Mouse (Mus musculus): ENCODE measurements around the gene Wdr1. TPM values are rescaled to one million over a fixed set of nuclear protein-coding genes. Genes with fewer than 3 reads are reported as not detected.
"Not testable (repeated sequence)": the region's sequence is repeated elsewhere in the genome, so short reads cannot be mapped to it uniquely, and the experiment has no call there.

Gene Wdr1
- 168 and 171 TPM in 2 replicates for polyA plus RNA-seq (2016; fragmentation: Nextera tagmentation; extraction: Ambion mirVana)

GRCm38 (mm10) chr5:38563121-38563520 lies at the start of gene Wdr1:
Gene Wdr1 (minus strand): TSS chr5:38563221.
- Histone ChIP-seq H3K4me1 (replicated peaks) (peaks cover 31% of the 10 kb centered on the region), H3K9me3 (no peaks in the 10 kb centered on the region), H3K27ac (peak within 1 kb of the TSS; percentile 97), H3K4me3 (peak within 1 kb of the TSS; percentile 92), H3K36me3 (peaks cover 17% of the 10 kb centered on the region), H3K27me3 (ENCODE audit: insufficient read depth, poor library complexity, severe bottlenecking) (no peaks in the 10 kb centered on the region)
- 85% methylated on average over 2 of the region's 2 CpGs for WGBS
- no peak for DNase-seq (ENCODE audit: low spot score)

- Histone ChIP-seq H3K27me3 (ENCODE audit: insufficient read depth, poor library complexity, severe bottlenecking) (no peaks in the 10 kb centered on the region), H3K36me3 (no peaks in the 10 kb centered on the region), H3K4me3 (no peak overlapping the region), H3K4me1 (replicated peaks) (no peaks in the 10 kb centered on the region), H3K27ac (no peak overlapping the region), H3K9me3 (no peaks in the 10 kb centered on the region)
- no peak for DNase-seq (ENCODE audit: low spot score)
- WGBS, result 92% methylated on average over 3 of the region's 3 CpGs
These were observed 48.1 kb upstream of the Wdr1 start for GRCm38 (mm10) chr5:38611118-38611517.

GRCm38 (mm10) chr5:38608219-38608618 lies 45.2 kb upstream of the Wdr1 start:
- H3K9me3 ChIP-seq; DNase-seq (ENCODE audit: low spot score); H3K4me3 ChIP-seq; H3K27me3 ChIP-seq (ENCODE audit: insufficient read depth, poor library complexity, severe bottlenecking); H3K27ac ChIP-seq; H3K36me3 ChIP-seq; H3K4me1 ChIP-seq (replicated peaks): not testable (repeated sequence)
- WGBS, result 81% methylated on average over 4 of the region's 4 CpGs

- H3K4me1 ChIP-seq (replicated peaks), result no peaks in the 10 kb centered on the region; the same call in 1 of the 2 replicates
- peak overlapping the region; percentile 76 for H3K27ac ChIP-seq
- 54% methylated on average over 11 of the region's 11 CpGs for WGBS
- DNase-seq (ENCODE audit: low spot score), result peak; percentile 19
- H3K27me3 ChIP-seq (ENCODE audit: insufficient read depth, poor library complexity, severe bottlenecking), result no peaks in the 10 kb centered on the region
- peak overlapping the region; percentile 43; the same call in 1 of the 2 replicates for H3K4me3 ChIP-seq
- H3K36me3 ChIP-seq, result no peaks in the 10 kb centered on the region
- no peaks in the 10 kb centered on the region for H3K9me3 ChIP-seq
These were observed 35.8 kb upstream of the Wdr1 start for GRCm38 (mm10) chr5:38598647-38599304.

- H3K27ac ChIP-seq, result no peak overlapping the region
- no peaks in the 10 kb centered on the region for H3K9me3 ChIP-seq
- DNase-seq (ENCODE audit: low spot score), result no peak
- WGBS, result 73% methylated on average over 9 of the region's 9 CpGs
- no peaks in the 10 kb centered on the region for H3K27me3 ChIP-seq (ENCODE audit: insufficient read depth, poor library complexity, severe bottlenecking)
- H3K4me3 ChIP-seq, result no peak overlapping the region
- H3K4me1 ChIP-seq (replicated peaks), result no peaks in the 10 kb centered on the region
- no peaks in the 10 kb centered on the region for H3K36me3 ChIP-seq
These were observed 25.9 kb upstream of the Wdr1 start for GRCm38 (mm10) chr5:38588924-38589323.

GRCm38 (mm10) chr5:38585450-38585849 lies 22.4 kb upstream of the Wdr1 start:
- Histone ChIP-seq H3K4me3 (no peak overlapping the region), H3K27me3 (ENCODE audit: insufficient read depth, poor library complexity, severe bottlenecking) (no peaks in the 10 kb centered on the region), H3K27ac (no peak overlapping the region), H3K9me3 (no peaks in the 10 kb centered on the region), H3K4me1 (replicated peaks) (no peaks in the 10 kb centered on the region), H3K36me3 (no peaks in the 10 kb centered on the region)
- 89% methylated on average over 2 of the region's 2 CpGs for WGBS
- no peak for DNase-seq (ENCODE audit: low spot score)

GRCm38 (mm10) chr5:38583026-38583425 lies 20.0 kb upstream of the Wdr1 start:
- H3K9me3 ChIP-seq, result no peaks in the 10 kb centered on the region
- WGBS, result 88% methylated on average over 4 of the region's 4 CpGs
- no peaks in the 10 kb centered on the region for H3K4me1 ChIP-seq (replicated peaks)
- no peak for DNase-seq (ENCODE audit: low spot score)
- no peaks in the 10 kb centered on the region for H3K27me3 ChIP-seq (ENCODE audit: insufficient read depth, poor library complexity, severe bottlenecking)
- H3K4me3 ChIP-seq, result no peak overlapping the region
- H3K27ac ChIP-seq, result no peak overlapping the region
- no peaks in the 10 kb centered on the region for H3K36me3 ChIP-seq

GRCm38 (mm10) chr5:38580703-38581102 lies 17.7 kb upstream of the Wdr1 start:
- no peaks in the 10 kb centered on the region for H3K4me1 ChIP-seq (replicated peaks)
- no peaks in the 10 kb centered on the region for H3K9me3 ChIP-seq
- no peaks in the 10 kb centered on the region for H3K27me3 ChIP-seq (ENCODE audit: insufficient read depth, poor library complexity, severe bottlenecking)
- DNase-seq (ENCODE audit: low spot score), result peak; percentile 59
- no peak overlapping the region for H3K27ac ChIP-seq
- 39% methylated on average over 6 of the region's 6 CpGs for WGBS
- no peak overlapping the region for H3K4me3 ChIP-seq
- no peaks in the 10 kb centered on the region for H3K36me3 ChIP-seq

- 0 out of 2 replicates have a peak, but pooled peaks cover 7% of the 10 kb centered on the region for H3K4me1 ChIP-seq (replicated peaks)
- no peaks in the 10 kb centered on the region for H3K9me3 ChIP-seq
- H3K27ac ChIP-seq, result no peak overlapping the region
- no peaks in the 10 kb centered on the region for H3K27me3 ChIP-seq (ENCODE audit: insufficient read depth, poor library complexity, severe bottlenecking)
- no peaks in the 10 kb centered on the region for H3K36me3 ChIP-seq
- no peak overlapping the region for H3K4me3 ChIP-seq
- no peak for DNase-seq (ENCODE audit: low spot score)
- 71% methylated on average over 2 of the region's 2 CpGs for WGBS
These were observed 7.9 kb upstream of the Wdr1 start for GRCm38 (mm10) chr5:38570876-38571275.

- Histone ChIP-seq H3K27me3 (ENCODE audit: insufficient read depth, poor library complexity, severe bottlenecking) (no peaks in the 10 kb centered on the region), H3K9me3 (no peaks in the 10 kb centered on the region), H3K4me3 (no peak overlapping the region), H3K36me3 (no peaks in the 10 kb centered on the region), H3K27ac (no peak overlapping the region), H3K4me1 (replicated peaks) (0 out of 2 replicates have a peak, but pooled peaks cover 7% of the 10 kb centered on the region)
- DNase-seq (ENCODE audit: low spot score), result no peak
These were observed 5.6 kb upstream of the Wdr1 start for GRCm38 (mm10) chr5:38568652-38569051.

- Histone ChIP-seq H3K27me3 (ENCODE audit: insufficient read depth, poor library complexity, severe bottlenecking) (no peaks in the 10 kb centered on the region), H3K4me3 (no peak overlapping the region)
- WGBS, result 86% methylated on average over 6 of the region's 6 CpGs
These were observed 1.8 kb upstream of the Wdr1 start for GRCm38 (mm10) chr5:38564831-38565230.

GRCm38 (mm10) chr5:38561426-38562024 lies 1.5 kb downstream of the Wdr1 start:
- Histone ChIP-seq H3K27me3 (ENCODE audit: insufficient read depth, poor library complexity, severe bottlenecking) (no peaks in the 10 kb centered on the region), H3K9me3 (no peaks in the 10 kb centered on the region), H3K36me3 (peaks cover 32% of the 10 kb centered on the region), H3K27ac (peak overlapping the region; percentile 97), H3K4me3 (peak overlapping the region; percentile 92), H3K4me1 (replicated peaks) (peaks cover 31% of the 10 kb centered on the region)
- under 1% methylated on average over 79 of the region's 79 CpGs for WGBS
- peak; percentile 98 for DNase-seq (ENCODE audit: low spot score)

More at GRCm38 (mm10) chr5:38564831-38565230, 1.8 kb upstream of the Wdr1 start:
- Histone ChIP-seq H3K36me3 (0 out of 2 replicates have a peak, but pooled peaks cover under 1% of the 10 kb centered on the region), H3K27ac (no peak overlapping the region), H3K9me3 (no peaks in the 10 kb centered on the region), H3K4me1 (replicated peaks) (peaks cover 31% of the 10 kb centered on the region)
- DNase-seq (ENCODE audit: low spot score), result no peak

- Histone ChIP-seq H3K27ac (peak overlapping the region; percentile 97), H3K4me3 (peak overlapping the region; percentile 92), H3K9me3 (no peaks in the 10 kb centered on the region), H3K27me3 (ENCODE audit: insufficient read depth, poor library complexity, severe bottlenecking) (no peaks in the 10 kb centered on the region), H3K4me1 (replicated peaks) (peaks cover 31% of the 10 kb centered on the region), H3K36me3 (peaks cover 39% of the 10 kb centered on the region)
- WGBS, result 1% methylated on average over 41 of the region's 41 CpGs
- peak; percentile 44 for DNase-seq (ENCODE audit: low spot score)
These were observed 2.2 kb downstream of the Wdr1 start for GRCm38 (mm10) chr5:38560586-38561425.
